Mouse (Mus musculus) kidney, adult 9 months (tissue): Measurements from ENCODE around the gene Mrap.

ENCODE experiments used
- DNase-seq: peaks from one replicate; pipeline ENCODE4 v3.0.0; 2022

Mrap gene

DNA sequence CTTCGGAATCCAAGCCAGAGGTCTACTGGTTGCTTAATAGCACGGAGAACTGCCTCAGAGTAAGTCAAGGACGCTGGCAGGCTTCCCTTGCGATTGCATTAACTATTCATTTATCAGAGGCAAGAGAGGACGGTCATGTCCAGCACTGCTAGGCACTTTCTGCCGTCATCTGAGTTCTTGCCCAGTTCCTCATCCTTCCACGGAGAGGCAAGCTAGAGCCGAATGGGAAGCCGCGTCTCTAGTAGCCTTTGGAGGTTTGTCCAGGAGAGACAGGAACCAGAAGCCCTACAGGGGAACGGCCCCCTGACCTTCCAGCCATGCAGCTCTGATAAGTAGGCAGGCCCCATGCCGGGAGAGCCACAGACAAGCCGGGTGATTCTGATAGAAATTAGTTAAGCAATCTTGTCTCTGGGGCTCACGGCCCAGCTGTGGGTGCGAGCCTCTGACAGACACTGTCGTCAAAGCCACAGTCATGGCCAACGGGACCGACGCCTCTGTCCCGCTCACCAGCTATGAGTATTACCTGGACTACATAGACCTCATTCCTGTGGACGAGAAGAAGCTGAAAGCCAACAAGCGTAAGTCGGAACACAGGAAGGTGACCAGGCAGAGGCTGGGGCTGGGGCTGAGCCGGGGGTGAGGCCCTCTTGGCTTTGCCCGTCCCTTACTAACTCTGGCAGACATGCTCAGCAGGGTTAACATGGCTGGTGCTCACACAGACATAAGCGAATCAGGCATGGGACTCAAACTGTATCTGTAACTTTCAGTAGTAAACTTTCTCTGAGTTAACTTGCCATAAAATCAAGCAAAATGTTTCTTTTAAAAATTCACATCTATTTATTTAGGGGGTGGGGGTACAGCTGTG, at the start of gene Mrap:
TSS of gene Mrap (plus strand) at position 116 of the 865 bp plus-strand sequence.
- DNase-seq: peak; percentile 11

DNA sequence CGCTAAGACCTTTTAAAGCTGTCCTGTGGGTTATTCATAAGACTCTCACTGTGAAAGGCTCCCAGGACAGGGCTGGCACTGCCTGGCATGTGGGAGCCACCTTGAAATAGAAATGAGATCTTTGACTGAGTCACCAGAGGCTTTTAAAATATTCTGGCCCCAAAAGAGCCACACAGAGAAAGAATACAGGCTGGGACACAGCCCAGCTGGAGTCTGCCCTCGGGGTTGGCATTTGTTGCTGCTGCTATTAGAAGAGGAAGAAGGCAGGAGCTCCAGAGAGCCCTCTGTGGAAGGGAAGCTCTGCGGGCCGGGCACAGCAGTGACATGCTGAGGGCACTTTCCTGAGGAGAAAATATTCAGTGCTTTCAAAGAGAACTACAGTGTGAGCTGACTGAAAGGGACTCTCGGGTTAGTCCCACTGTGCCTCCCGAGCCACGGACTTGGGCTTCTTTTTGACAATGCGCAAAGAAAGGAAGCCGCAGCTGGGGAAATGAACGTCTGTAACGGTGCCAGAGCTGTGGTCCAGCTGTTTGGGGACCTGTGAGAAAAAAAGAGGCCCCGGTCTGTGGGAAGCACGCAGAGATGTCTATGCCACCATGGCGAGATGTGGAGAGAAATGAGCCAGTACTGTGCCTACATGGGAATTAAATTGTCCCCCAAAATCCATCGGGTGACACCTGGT, 45.2 kb upstream of the Mrap start:
- DNase-seq: no peak

GRCm38 (mm10) chr16:90693625-90694024, 44.4 kb upstream of the Mrap start:
- DNase-seq: no peak

- peak; percentile 35 for DNase-seq
Observed at GRCm38 (mm10) chr16:90694719-90695118, 43.3 kb upstream of the Mrap start.

GRCm38 (mm10) chr16:90695121-90695520, 42.9 kb upstream of the Mrap start:
- no peak for DNase-seq

DNA sequence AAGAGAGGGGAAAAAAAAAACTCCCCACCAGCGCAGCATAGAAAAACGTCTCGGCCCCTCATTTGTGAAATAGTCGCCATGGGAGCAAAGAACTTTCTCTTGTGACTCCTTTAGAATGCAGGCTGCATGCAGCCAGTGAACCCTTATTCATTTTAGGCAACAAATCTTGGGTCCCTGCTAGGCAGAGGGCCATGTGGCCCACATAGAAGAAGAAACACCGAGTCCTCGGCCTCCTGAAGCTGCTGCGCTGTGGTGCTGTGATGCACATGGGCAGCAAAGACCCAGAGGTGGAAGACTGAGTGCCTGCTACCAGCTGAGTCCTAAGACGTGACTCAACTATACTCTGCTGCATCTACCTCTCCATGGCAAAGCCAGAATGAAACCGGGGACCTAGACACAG, 41.7 kb upstream of the Mrap start:
- DNase-seq: no peak

DNA sequence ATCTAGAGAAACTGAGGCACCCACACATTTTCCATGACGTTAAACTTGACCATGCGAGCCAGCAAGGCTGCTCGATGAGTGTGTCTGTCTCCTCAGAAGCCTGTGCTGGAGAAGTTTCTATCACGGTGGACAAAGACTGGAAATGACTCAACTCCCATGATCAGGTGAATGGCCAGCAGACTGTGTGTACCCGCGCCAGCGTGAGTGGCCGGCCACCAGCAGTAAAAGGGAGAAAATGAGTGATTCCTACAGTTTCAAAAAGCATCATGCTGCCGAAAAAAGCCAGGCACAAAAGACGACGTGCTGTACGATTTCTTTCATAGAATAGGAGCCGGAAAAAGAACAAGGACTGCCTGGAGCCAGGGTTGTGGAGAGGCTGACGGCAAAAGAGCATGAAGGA, 38.6 kb upstream of the Mrap start:
- no peak for DNase-seq

GRCm38 (mm10) chr16:90701541-90701940, 36.5 kb upstream of the Mrap start:
- DNase-seq: no peak

DNA sequence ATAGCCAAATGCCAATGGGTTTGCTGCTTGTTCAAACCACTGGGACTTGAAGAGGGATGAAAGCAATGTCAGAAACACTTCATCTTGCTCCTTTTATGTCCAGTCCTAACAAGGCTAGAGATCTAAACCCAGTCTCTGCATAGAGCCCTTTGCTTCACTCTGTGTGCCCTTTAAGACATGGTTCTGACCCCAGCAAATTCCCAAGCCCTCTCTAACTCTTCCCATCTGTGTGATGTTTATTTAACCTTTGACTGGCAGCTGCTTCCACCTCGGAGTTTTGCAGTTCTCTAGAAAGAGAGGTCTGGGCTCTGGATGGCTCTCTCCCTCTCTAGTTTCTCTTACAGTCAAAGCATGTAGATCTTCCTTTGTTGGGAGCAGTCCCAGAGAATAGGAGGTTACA, 34.4 kb upstream of the Mrap start:
- DNase-seq: no peak

- no peak for DNase-seq
Observed at GRCm38 (mm10) chr16:90704161-90704825, 33.7 kb upstream of the Mrap start.

- DNase-seq: no peak
Observed at GRCm38 (mm10) chr16:90706279-90706678, 31.7 kb upstream of the Mrap start.

DNA sequence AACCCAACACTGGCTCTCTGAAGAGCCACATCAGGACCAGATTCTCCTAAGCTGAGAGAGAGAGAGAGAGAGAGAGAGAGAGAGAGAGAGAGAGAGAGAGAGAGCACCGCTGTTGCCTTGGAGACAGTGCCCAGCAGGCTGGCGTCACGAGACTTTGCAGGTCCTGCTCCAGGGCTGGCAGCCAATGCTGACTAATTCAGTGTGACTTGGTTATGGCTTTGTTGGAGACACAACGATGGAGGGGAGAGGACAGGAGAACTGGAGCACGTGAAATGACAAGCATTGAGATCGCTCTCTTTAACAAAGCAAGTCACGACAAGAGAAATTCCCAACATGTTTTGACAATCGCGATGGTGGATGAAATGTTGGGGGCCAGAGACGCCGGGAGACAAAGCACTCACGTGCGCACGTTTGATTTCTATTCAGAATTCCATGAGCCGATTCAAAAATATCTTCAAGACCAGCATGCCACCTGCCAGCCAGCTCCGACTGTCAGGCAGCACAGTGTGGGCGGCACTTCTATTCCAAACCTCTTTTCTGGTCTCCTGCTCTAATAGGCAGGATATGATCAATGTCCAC, 28.2 kb upstream of the Mrap start:
- peak; percentile 45 for DNase-seq

DNA sequence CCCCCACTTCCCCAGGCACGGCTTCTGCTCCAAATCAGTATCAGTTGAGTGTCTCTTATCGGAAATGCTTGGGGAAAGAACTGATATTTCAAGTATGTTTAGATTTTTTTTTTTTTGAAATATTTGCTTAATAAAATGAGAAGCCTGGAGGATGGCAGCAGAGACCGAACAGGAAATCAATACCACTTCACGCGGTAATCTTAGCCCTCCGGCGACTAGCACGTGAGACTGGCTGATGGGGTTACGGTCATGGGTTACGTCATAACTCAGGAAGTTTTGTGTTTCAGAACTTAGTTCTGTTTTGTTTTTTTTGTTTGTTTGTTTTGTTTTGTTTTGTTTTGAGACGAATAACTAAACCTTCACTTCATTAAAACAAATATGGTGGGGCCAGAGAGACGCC, 27.7 kb upstream of the Mrap start:
- DNase-seq: no peak

GRCm38 (mm10) chr16:90724051-90724450, 14.0 kb upstream of the Mrap start:
- DNase-seq: no peak

DNA sequence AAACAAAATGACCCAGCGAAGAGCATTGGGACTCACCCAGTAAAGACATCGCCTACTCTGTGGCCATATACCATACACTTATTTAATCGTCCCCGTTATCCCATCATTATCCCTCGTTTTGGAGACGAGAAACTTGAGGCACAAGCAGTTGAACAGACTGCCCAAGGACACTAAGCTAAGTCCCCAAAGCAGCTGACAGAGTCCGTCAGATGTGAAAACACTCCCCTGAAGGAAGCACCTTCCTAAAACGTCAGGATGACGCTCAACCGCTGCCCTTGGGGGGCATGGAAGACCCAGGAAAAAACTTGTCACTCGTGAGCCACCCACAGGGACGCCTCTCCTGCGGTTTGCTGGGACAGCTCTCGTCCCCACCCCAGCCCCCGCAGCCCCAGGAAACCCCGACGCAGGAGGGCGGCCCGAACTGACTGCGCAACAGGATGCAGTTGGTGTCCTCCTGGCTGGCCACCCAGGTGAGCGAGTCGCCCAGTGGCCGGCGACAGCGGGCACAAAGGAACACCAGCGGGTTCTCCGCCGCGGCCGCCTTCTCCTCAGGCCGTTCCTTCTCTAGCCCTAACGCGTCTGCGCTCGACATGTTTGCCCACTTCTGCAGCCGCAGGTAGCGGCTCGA, 11.3 kb upstream of the Mrap start:
- DNase-seq: no peak

DNA sequence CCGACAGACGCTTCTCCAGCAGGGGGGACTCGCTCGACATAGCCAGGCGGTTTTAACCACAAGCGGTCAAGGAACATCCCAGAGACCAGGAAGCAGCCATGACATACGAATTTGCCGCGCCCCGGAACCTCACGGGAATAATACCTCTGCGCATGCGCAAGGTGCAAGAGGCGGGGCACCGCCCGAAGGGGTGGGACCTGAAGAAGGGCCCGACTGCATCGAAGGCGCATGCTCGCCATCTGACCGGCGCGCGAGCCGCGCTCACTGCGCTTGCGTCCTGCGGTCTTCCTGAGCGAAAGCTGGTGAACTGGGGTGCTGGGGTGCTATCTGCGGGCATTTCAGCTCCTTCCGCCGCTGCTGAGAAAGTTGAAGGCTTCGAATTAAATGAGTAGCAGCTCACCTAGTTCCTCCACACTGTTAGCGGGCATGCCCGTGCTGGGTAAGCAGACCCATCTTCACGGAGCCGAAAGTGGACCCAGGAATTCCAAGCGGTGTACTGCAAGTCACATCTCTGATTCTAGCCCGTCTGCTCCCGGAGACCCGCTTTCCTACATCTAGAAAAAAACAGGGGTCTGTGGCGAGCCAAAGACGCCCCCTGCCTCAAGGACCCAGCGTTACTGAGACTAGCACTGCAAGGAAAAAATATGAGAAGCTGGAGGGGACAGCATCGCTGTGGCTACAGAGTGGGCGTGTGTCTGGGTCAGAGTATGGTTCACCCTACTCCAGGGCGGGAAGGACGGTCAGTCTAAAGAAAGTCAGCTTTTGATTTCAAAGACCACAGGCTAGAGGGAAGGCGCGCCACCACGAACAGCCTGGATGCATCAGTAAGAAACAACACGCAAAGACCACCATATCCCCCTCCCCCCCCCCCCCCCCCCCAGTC, 10.5 kb upstream of the Mrap start, which contains the start of gene Mis18a:
TSS of gene Mis18a (minus strand) at position 172 of the 883 bp plus-strand sequence.
- peak; percentile 96 for DNase-seq

DNA sequence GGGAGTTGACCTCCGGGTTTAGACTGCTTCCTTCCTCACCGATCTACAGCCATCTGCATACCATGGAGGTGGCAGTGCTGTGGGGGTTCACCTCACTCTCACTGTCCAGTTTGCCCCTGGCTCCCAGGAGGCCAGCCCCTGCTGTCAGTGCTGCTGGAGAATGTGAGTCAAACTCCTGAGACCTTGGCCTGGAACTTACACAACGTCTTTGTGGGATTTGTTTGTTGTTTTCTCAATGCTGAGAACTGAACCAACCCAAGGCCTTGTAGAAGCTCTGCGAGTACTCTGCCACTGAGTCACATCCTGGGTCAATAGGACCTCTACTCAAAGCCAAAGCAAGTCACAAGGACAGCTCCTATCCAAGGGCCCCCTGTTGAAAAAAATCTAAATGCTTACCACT, 2.4 kb upstream of the Mrap start:
- no peak for DNase-seq

DNA sequence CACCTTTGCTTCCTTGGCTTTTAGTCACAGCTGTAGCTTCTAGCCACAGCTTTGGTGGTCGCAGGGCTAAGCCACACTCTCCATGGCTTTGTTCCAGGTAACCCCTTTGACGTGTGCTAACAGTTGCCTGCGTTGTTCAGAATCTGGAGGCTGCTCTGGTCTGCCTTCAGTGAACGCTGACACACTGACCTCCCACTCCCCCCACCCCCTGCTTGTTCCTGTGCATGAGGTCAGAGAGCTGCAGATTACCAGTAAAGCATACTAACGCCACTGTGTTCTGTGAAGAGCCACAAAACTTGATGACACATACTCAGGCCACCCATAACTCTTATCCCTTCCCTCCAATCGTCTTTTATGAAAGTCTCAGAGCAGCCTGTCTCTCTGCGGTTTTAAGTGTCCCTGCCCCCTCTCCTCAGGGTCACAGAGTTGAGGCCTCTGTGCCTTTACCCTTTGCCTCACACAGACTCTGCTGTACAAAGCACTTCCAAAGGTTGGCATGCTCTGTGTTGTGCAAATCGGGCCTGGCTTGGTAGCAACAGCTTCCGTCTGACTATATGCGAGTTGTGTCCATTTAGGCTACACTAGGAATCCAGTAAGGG, 1.2 kb upstream of the Mrap start:
- DNase-seq: peak; percentile 19

DNA sequence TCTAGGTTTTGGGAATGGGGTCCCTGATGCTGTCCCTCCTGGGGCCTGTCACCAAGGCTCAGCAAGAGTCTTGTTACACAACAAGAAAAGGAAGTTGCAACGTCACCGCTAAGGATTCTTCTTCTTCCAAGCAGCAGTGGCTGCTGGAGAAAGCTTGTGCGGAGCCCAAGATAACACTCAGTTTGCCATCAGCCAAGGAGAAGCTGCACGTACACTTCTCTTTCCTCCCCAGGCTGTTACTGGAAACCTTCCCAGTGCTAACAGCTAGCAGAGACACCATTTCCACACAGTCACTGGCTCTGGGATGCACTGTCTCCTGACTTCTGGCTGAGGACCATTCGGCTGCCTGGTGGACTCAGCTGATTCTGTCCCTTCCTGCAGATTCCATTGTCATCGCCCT, 9.1 kb downstream of the Mrap start:
- DNase-seq: peak; percentile 12

DNA sequence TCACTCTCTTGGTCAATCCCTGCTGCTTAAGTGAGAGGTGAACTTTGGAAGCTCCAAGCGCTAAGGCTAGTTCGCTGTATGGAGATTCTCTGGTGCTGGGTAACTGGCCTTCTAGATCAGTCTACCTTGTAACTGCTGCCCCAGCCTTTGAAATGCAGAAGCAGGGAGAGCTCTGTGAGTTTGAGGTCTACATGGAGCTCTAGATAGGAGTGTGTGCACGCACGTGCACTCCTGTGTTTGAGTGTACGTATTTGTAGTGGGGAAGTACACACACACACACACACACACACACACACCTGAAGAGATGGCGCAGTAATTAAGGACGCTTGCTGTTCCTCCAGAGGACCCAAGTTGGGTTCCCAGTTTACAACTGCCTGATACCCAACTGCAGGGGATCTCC, 10.2 kb downstream of the Mrap start:
- no peak for DNase-seq

GRCm38 (mm10) chr16:90753386-90753941, 15.5 kb downstream of the Mrap start:
- peak; percentile 11 for DNase-seq
